Mouse (Mus musculus) midbrain, embryonic 14.5 days (tissue): Measurements from ENCODE around the gene H2-M10.2. TPM values are rescaled to one million over a fixed set of nuclear protein-coding genes. Genes with fewer than 3 reads are reported as not detected.

ENCODE experiments used
- ATAC-seq: fragments of 200-750 bp; cut with Nextera tagmentation; 2 replicates; pipeline ENCODE4 v1.8.0; 2017; ENCODE audit warnings: moderate number of reproducible peaks, moderate library complexity; ENCODE audit not compliant: low FRiP score, low TSS enrichment
- DNase-seq: peaks from one replicate; pipeline ENCODE4 v3.0.0-alpha.2; 2015
- H3K27ac ChIP-seq: fragments of 300-500 bp; sonication (generic); replicated peaks from 2 replicates; pipeline ENCODE4 v1.5.1; 2014; ENCODE audit warnings: mild to moderate bottlenecking, low read depth, low read length, moderate library complexity
- H3K27me3 ChIP-seq: fragments of 300-500 bp; sonication (generic); 2 replicates; pipeline ENCODE4 v1.6.1; 2014; ENCODE audit warnings: low read length, control low read depth, mixed read lengths; ENCODE audit not compliant: control insufficient read depth, insufficient read depth
- H3K36me3 ChIP-seq: fragments of 300-500 bp; sonication (generic); 2 replicates; pipeline ENCODE4 v1.6.1; 2014; ENCODE audit warnings: low read length, control low read depth; ENCODE audit not compliant: control insufficient read depth, insufficient read depth
- H3K4me1 ChIP-seq: fragments of 300-500 bp; sonication (generic); 2 replicates; pipeline ENCODE4 v1.6.1; 2014; ENCODE audit warnings: mild to moderate bottlenecking, antibody characterized with exemption, low read length, control low read depth; ENCODE audit not compliant: control insufficient read depth, insufficient read depth
- H3K4me2 ChIP-seq: fragments of 300-500 bp; sonication (generic); 2 replicates; pipeline ENCODE4 v1.6.1; 2014; ENCODE audit warnings: mild to moderate bottlenecking, low read length, moderate library complexity
- H3K4me3 ChIP-seq: fragments of 300-500 bp; sonication (generic); replicated peaks from 2 replicates; pipeline ENCODE4 v1.5.1; 2014; ENCODE audit warnings: low read depth, low read length
- H3K9ac ChIP-seq: fragments of 300-500 bp; sonication (generic); replicated peaks from 2 replicates; pipeline ENCODE4 v1.6.1; 2014; ENCODE audit warnings: mild to moderate bottlenecking, low read length, moderate library complexity
- H3K9me3 ChIP-seq: fragments of 300-500 bp; sonication (generic); 2 replicates; pipeline ENCODE4 v1.6.1; 2016; ENCODE audit warnings: low read length, control low read depth, mixed read lengths; ENCODE audit not compliant: control insufficient read depth
- WGBS: fragments of 180-500 bp; shearing (Covaris S2); extraction: QIAGEN DNeasy Blood & Tissue Kit; methylation state at CpG from one replicate; pipeline ENCODE4 v1.1.7; 2014; 5-methylcytosine and 5-hydroxymethylcytosine counted together
- polyA plus RNA-seq: library from polyadenylated mRNA; unstranded; fragments of >200 nt; fragmentation: Nextera tagmentation; extraction: Ambion mirVana; gene quantifications from 2 replicates; pipeline ENCODE4 v1.2.1, GENCODE M21; 2014

Gene H2-M10.2
- polyA plus RNA-seq, 1 experiment from 2014 or later: 0.25 TPM

- peaks cover 45% of the 10 kb centered on the region for H3K36me3 ChIP-seq
- peak within 1 kb of the TSS; percentile 89 for H3K27ac ChIP-seq
- peak within 1 kb of the TSS; percentile 84 for H3K9ac ChIP-seq
- H3K4me3 ChIP-seq: peak within 1 kb of the TSS; percentile 78
- ATAC-seq: 0 out of 2 replicates have a peak, but pooled peaks have one; percentile 15
- H3K27me3 ChIP-seq: no peaks in the 10 kb centered on the region
- 49% methylated on average over 6 of the region's 6 CpGs for WGBS
- H3K9me3 ChIP-seq: no peaks in the 10 kb centered on the region
- DNase-seq: no peak
- peaks cover 7% of the 10 kb centered on the region for H3K4me1 ChIP-seq
- peak within 1 kb of the TSS; percentile 56 for H3K4me2 ChIP-seq
Measured at GRCm38 (mm10) chr17:36257969-36258368, 28.3 kb downstream of the H2-M10.2 start, which contains the start of gene Rpp21. Gene Rpp21, minus strand, starts transcription at chr17:36258069.

- Histone ChIP-seq H3K9me3 (no peaks in the 10 kb centered on the region), H3K27me3 (no peaks in the 10 kb centered on the region), H3K27ac (peak overlapping the region; percentile 89), H3K36me3 (peaks cover 40% of the 10 kb centered on the region), H3K4me1 (peaks cover 7% of the 10 kb centered on the region), H3K9ac (peak overlapping the region; percentile 84), H3K4me2 (peak overlapping the region; percentile 56), H3K4me3 (peak overlapping the region; percentile 78)
- ATAC-seq (peak; percentile 95), DNase-seq (peak; percentile 87)
- WGBS: under 1% methylated on average over 37 of the region's 37 CpGs
Measured at GRCm38 (mm10) chr17:36257241-36257947, 28.9 kb downstream of the H2-M10.2 start.

GRCm38 (mm10) chr17:36253087-36253600 is 33.1 kb downstream of the H2-M10.2 start:
- H3K9ac ChIP-seq: no peak overlapping the region
- peaks cover 10% of the 10 kb centered on the region for H3K4me1 ChIP-seq
- no peaks in the 10 kb centered on the region for H3K9me3 ChIP-seq
- no peaks in the 10 kb centered on the region for H3K36me3 ChIP-seq
- 0 out of 2 replicates have a peak, but pooled peaks cover 4% of the 10 kb centered on the region for H3K27me3 ChIP-seq
- 73% methylated on average over 6 of the region's 6 CpGs for WGBS
- no peak for DNase-seq
- H3K4me2 ChIP-seq: no peak overlapping the region
- ATAC-seq: no peak
- H3K27ac ChIP-seq: no peak overlapping the region
- no peak overlapping the region for H3K4me3 ChIP-seq

- Histone ChIP-seq H3K27ac (no peak overlapping the region), H3K27me3 (0 out of 2 replicates have a peak, but pooled peaks cover 4% of the 10 kb centered on the region), H3K9ac (no peak overlapping the region; the same call in 1 of the 2 replicates), H3K4me3 (0 out of 2 replicates have a peak overlapping the region, but pooled peaks have one; percentile 10), H3K4me2 (peak overlapping the region; percentile 39), H3K9me3 (no peaks in the 10 kb centered on the region), H3K4me1 (peaks cover 10% of the 10 kb centered on the region), H3K36me3 (no peaks in the 10 kb centered on the region)
- DNase-seq (peak; percentile 11), ATAC-seq (no peak)
- WGBS: 15% methylated on average over 25 of the region's 25 CpGs
Measured at GRCm38 (mm10) chr17:36252250-36252876, 33.9 kb downstream of the H2-M10.2 start.

- WGBS: 28% methylated on average over 33 of the region's 33 CpGs
- Histone ChIP-seq H3K4me2 (no peak overlapping the region), H3K27ac (no peak overlapping the region), H3K27me3 (0 out of 2 replicates have a peak, but pooled peaks cover 4% of the 10 kb centered on the region), H3K9ac (no peak overlapping the region), H3K9me3 (no peaks in the 10 kb centered on the region), H3K4me1 (0 out of 2 replicates have a peak, but pooled peaks cover 3% of the 10 kb centered on the region), H3K36me3 (no peaks in the 10 kb centered on the region), H3K4me3 (no peak overlapping the region)
- DNase-seq (no peak), ATAC-seq (no peak)
Measured at GRCm38 (mm10) chr17:36248886-36249285, 37.4 kb downstream of the H2-M10.2 start.

- H3K27me3 ChIP-seq: 0 out of 2 replicates have a peak, but pooled peaks cover 4% of the 10 kb centered on the region
- H3K9me3 ChIP-seq: no peaks in the 10 kb centered on the region
- H3K27ac ChIP-seq: no peak overlapping the region
- H3K36me3 ChIP-seq: no peaks in the 10 kb centered on the region
- no peak overlapping the region for H3K4me3 ChIP-seq
- no peak overlapping the region for H3K4me2 ChIP-seq
- WGBS: 85% methylated on average over 2 of the region's 2 CpGs
- no peak overlapping the region for H3K9ac ChIP-seq
- ATAC-seq (no peak), DNase-seq (no peak)
- no peaks in the 10 kb centered on the region for H3K4me1 ChIP-seq
Measured at GRCm38 (mm10) chr17:36245741-36246140, 40.5 kb downstream of the H2-M10.2 start.

- H3K27ac ChIP-seq: no peak overlapping the region
- H3K9ac ChIP-seq: no peak overlapping the region
- H3K27me3 ChIP-seq: 0 out of 2 replicates have a peak, but pooled peaks cover 4% of the 10 kb centered on the region
- H3K36me3 ChIP-seq: no peaks in the 10 kb centered on the region
- H3K4me1 ChIP-seq: no peaks in the 10 kb centered on the region
- 7% methylated on average over 5 of the region's 5 CpGs for WGBS
- DNase-seq (no peak), ATAC-seq (no peak)
- no peak overlapping the region for H3K4me3 ChIP-seq
- H3K4me2 ChIP-seq: no peak overlapping the region
- no peaks in the 10 kb centered on the region for H3K9me3 ChIP-seq
Measured at GRCm38 (mm10) chr17:36244031-36244430, 42.3 kb downstream of the H2-M10.2 start.

GRCm38 (mm10) chr17:36240637-36241213 is 45.6 kb downstream of the H2-M10.2 start:
- Histone ChIP-seq H3K4me1 (peaks cover 3% of the 10 kb centered on the region; the same call in 1 of the 2 replicates), H3K36me3 (no peaks in the 10 kb centered on the region), H3K9me3 (no peaks in the 10 kb centered on the region), H3K27me3 (peaks cover 14% of the 10 kb centered on the region), H3K27ac (no peak overlapping the region), H3K4me2 (no peak overlapping the region), H3K4me3 (no peak overlapping the region), H3K9ac (no peak overlapping the region)
- 17% methylated on average over 5 of the region's 5 CpGs for WGBS
- DNase-seq: no peak
- ATAC-seq: no peak
